Mouse (Mus musculus): Measurements from ENCODE around the gene Foxd2.

The Foxd2 gene

GRCm38 (mm10) chr4:114917091-114917490 lies 8.4 kb upstream of the Foxd2 start:
- in situ Hi-C loops (cut with MboI; ENCODE audit: low pct_unique_long_range_greater_than_20kb in 1 of 2, low sequenced_read_pairs in 2 of 2, unreplicated experiment in 1 of 2) = loop anchor here (10.0 to 25.0 kb wide), 4 partner anchors 232 to 1020 kb away; partner anchors contain the start of genes Dmbx1 (in 1 of the 2) and Trabd2b (in 1 of the 2)

- in situ Hi-C loops (cut with MboI; ENCODE audit: low pct_unique_long_range_greater_than_20kb in 1 of 2, low sequenced_read_pairs in 2 of 2, unreplicated experiment in 1 of 2) = loop anchor here (10.0 to 25.0 kb wide), 4 partner anchors 231 to 1021 kb away; partner anchors contain the start of genes Dmbx1 (in 1 of the 2) and Trabd2b (in 1 of the 2)
These were observed 7.4 kb upstream of the Foxd2 start for GRCm38 (mm10) chr4:114916056-114916455.

- in situ Hi-C loops (cut with MboI; ENCODE audit: low pct_unique_long_range_greater_than_20kb in 1 of 2, low sequenced_read_pairs in 2 of 2, unreplicated experiment in 1 of 2) = loop anchor here (10.0 to 25.0 kb wide), 4 partner anchors 229 to 1024 kb away; partner anchors contain the start of genes Dmbx1 (in 1 of the 2) and Trabd2b (in 1 of the 2)
These were observed 4.9 kb upstream of the Foxd2 start for GRCm38 (mm10) chr4:114913594-114913962.

GRCm38 (mm10) chr4:114912705-114913593 lies 4.3 kb upstream of the Foxd2 start:
- in situ Hi-C loops (cut with MboI; ENCODE audit: low pct_unique_long_range_greater_than_20kb in 1 of 2, low sequenced_read_pairs in 2 of 2, unreplicated experiment in 1 of 2) = loop anchor here (10.0 to 25.0 kb wide), 4 partner anchors 228 to 1024 kb away; partner anchors contain the start of genes Dmbx1 (in 1 of the 2) and Trabd2b (in 1 of the 2)

- in situ Hi-C loops (cut with MboI; ENCODE audit: low pct_unique_long_range_greater_than_20kb in 1 of 2, low sequenced_read_pairs in 2 of 2, unreplicated experiment in 1 of 2) = loop anchor here (5.0 to 25.0 kb wide), 5 partner anchors 152 to 1027 kb away; partner anchors contain the start of genes Dmbx1 (in 1 of the 2) and Trabd2b (in 1 of the 2)
These were observed 1.2 kb upstream of the Foxd2 start for GRCm38 (mm10) chr4:114909602-114910484.

- in situ Hi-C loops (cut with MboI; ENCODE audit: low pct_unique_long_range_greater_than_20kb in 1 of 2, low sequenced_read_pairs in 2 of 2, unreplicated experiment in 1 of 2) = loop anchor here in 1 of 2 experiments (5.0 to 25.0 kb wide), 3 partner anchors 154 to 1029 kb away; partner anchors contain the start of genes Dmbx1 and Trabd2b
These were observed 483 bp downstream of the Foxd2 start for GRCm38 (mm10) chr4:114907951-114908828.

GRCm38 (mm10) chr4:114907056-114907917 lies 1.4 kb downstream of the Foxd2 start:
- in situ Hi-C loops (cut with MboI; ENCODE audit: low pct_unique_long_range_greater_than_20kb in 1 of 2, low sequenced_read_pairs in 2 of 2, unreplicated experiment in 1 of 2) = loop anchor here in 1 of 2 experiments (5.0 to 25.0 kb wide), 3 partner anchors 155 to 1030 kb away; partner anchors contain the start of genes Dmbx1 and Trabd2b

GRCm38 (mm10) chr4:114905969-114906680 lies 2.5 kb downstream of the Foxd2 start:
- in situ Hi-C loops (cut with MboI; ENCODE audit: low pct_unique_long_range_greater_than_20kb in 1 of 2, low sequenced_read_pairs in 2 of 2, unreplicated experiment in 1 of 2) = loop anchor here in 1 of 2 experiments (5.0 to 25.0 kb wide), 3 partner anchors 156 to 1031 kb away; partner anchors contain the start of genes Dmbx1 and Trabd2b

GRCm38 (mm10) chr4:114905501-114905900 lies 3.2 kb downstream of the Foxd2 start:
- in situ Hi-C loops (cut with MboI; ENCODE audit: low pct_unique_long_range_greater_than_20kb in 1 of 2, low sequenced_read_pairs in 2 of 2, unreplicated experiment in 1 of 2) = loop anchor here in 1 of 2 experiments (5.0 to 25.0 kb wide), 3 partner anchors 157 to 1032 kb away; partner anchors contain the start of genes Dmbx1 and Trabd2b

GRCm38 (mm10) chr4:114903422-114903782 lies 5.3 kb downstream of the Foxd2 start:
- in situ Hi-C loops (cut with MboI; ENCODE audit: low pct_unique_long_range_greater_than_20kb in 1 of 2, low sequenced_read_pairs in 2 of 2, unreplicated experiment in 1 of 2) = loop anchor here in 1 of 2 experiments (25.0 kb wide), 2 partner anchors 491 to 1034 kb away; partner anchors contain the start of genes Dmbx1 and Trabd2b

GRCm38 (mm10) chr4:114902641-114903421 lies 5.8 kb downstream of the Foxd2 start:
- in situ Hi-C loops (cut with MboI; ENCODE audit: low pct_unique_long_range_greater_than_20kb in 1 of 2, low sequenced_read_pairs in 2 of 2, unreplicated experiment in 1 of 2) = loop anchor here in 1 of 2 experiments (25.0 kb wide), 2 partner anchors 491 to 1034 kb away; partner anchors contain the start of genes Dmbx1 and Trabd2b

GRCm38 (mm10) chr4:114901643-114902351 lies 6.9 kb downstream of the Foxd2 start:
- in situ Hi-C loops (cut with MboI; ENCODE audit: low pct_unique_long_range_greater_than_20kb in 1 of 2, low sequenced_read_pairs in 2 of 2, unreplicated experiment in 1 of 2) = loop anchor here in 1 of 2 experiments (25.0 kb wide), 2 partner anchors 489 to 1036 kb away; partner anchors contain the start of genes Dmbx1 and Trabd2b

GRCm38 (mm10) chr4:114900866-114901642 lies 7.6 kb downstream of the Foxd2 start:
- in situ Hi-C loops (cut with MboI; ENCODE audit: low pct_unique_long_range_greater_than_20kb in 1 of 2, low sequenced_read_pairs in 2 of 2, unreplicated experiment in 1 of 2) = loop anchor here in 1 of 2 experiments (25.0 kb wide), 2 partner anchors 489 to 1036 kb away; partner anchors contain the start of genes Dmbx1 and Trabd2b
